Mouse (Mus musculus): ENCODE results near the gene B230118H07Rik. TPM values are rescaled to one million over a fixed set of nuclear protein-coding genes. Genes with fewer than 3 reads are reported as not detected.

The B230118H07Rik gene
- total RNA-seq, 2 experiments from 2014 or later, result 28.5 to 32.6 TPM

DNA sequence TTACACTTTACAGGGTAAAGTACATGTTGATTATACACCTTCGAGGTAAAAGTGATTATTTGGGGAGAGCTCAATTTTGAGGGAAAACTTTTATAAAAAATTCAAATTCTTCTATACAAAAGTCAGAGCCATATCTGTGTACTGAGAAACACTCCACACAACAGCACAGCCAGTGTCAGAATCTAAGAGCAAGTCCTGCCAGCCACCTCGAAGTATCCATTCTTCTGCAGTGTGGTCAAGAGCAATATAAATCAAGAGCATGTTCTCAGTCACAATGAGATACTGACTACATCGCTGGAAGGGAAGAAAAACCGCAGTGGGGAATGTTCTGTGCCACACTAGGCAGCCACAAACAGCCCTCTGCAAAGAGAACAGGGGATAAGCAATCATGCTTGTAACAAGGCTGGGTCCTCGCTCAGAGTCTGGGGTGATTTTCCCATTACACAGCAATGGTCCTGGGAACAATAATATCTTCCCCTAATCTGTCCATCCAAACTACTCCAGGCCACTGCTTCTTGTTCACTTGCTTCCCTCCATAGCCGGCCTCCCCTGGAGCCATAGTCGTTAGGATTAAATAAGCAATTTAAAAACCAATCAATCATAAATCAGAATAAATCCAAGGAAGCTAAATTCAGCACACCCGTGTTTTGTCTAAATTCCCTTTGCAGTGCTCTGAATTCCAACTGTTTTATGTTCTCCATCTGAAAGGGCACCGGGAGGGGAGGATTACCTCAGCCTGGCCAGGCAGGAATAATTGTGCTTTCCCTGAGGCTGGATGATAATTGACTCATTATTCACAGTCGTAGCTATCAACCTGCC lies 57.1 kb downstream of the B230118H07Rik start:
- DNase-seq (ENCODE audit: low spot score in 2 of 2), result no peak

DNA sequence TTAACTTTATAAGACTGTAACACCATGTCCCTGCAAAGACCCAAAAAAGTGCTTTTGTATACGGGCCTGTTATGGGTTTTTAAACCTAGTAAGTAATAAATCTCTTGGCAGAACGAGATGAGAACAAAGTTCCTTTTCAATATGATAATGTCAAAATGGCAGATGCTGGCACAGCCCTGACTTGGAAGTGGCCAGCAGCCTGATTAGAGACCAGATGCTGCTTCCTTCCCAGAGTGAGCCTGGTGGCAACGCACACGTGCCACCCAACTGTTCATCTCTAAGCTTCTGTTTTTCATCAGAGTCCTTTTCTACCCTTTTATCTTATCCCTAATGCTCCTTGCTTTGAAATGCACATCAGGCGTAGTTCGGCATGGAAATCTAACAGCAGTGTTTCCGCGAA lies 58.0 kb downstream of the B230118H07Rik start:
- peak in 1 of 2 experiments; percentile 25 for DNase-seq (ENCODE audit: low spot score in 2 of 2)

DNA sequence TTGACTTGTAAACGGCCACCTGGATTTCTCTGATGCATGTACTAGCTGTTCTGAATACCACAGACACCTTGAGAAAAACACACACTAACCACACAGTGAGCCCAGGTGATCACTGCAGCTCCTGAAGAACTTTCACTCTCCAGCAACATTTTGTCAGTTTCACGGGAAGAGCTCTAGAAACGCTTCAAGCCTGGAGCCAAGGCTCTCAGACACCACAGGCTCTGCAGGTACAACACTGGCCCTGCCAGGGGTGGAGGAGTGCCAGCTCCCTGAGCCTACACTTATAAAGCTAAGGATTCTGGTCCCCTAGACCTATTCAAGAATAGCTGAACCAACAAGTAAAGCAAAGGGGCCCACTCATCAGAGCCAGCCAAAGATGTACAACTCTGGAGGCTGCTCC lies 67.9 kb downstream of the B230118H07Rik start:
- no peak for DNase-seq (ENCODE audit: low spot score in 2 of 2)

DNA sequence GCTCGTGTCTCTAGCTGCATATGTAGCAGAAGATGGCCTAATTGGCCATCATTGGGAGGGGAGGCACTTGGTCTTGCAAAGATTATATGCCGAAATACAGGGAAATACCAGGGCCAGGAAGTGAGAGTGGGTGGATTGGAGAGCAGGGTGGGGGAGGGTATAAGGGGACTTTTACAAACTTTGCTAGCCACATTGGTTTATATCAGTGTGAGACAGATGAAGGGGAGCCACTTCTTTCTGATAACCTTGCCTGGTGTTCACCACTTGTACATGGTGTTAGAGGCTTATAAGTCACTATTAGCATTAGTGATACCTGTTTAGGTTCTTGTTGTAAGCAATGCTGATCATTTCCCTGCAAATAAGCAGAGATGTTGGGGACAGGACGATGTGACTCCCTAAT lies 68.4 kb downstream of the B230118H07Rik start:
- no peak for DNase-seq (ENCODE audit: low spot score in 2 of 2)

DNA sequence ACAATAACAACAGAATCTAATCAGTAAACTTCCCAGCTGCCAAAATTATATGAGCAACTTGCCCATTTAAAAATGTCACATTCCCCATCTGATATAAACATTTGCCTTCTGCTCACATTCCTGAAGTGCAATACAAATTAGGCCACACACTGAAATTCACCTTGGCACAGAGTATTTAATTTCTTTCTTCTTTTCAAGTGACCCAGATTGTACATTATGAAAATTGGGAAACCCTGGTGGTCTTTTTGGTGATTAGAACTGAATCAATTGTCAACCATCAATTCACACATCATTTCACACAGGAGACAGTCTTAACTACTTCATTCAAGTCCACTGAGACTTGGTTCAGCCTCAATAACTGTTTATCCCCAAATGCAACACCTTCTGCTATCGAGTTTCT lies 68.9 kb downstream of the B230118H07Rik start:
- DNase-seq (ENCODE audit: low spot score in 2 of 2), result peak in 1 of 2 experiments; percentile 40

DNA sequence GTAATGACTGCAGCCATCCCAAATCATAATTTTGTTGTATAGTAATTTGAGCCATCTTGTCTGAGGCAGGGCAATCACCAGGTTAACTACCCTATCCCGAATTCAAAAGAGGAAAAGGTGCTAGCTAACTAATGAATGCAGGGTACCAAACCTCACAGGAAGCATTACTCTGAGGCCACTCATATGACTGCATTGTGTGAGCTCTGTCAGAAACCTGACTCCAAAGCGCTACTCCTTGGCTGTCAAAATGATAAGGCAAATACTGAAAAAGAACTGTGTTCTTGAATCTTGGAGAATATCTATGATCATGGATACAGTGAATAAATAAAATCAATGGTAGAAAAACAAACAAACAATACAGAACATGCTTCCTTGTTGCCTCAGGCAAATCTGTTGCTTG lies 69.3 kb downstream of the B230118H07Rik start:
- no peak for DNase-seq (ENCODE audit: low spot score in 2 of 2)

DNA sequence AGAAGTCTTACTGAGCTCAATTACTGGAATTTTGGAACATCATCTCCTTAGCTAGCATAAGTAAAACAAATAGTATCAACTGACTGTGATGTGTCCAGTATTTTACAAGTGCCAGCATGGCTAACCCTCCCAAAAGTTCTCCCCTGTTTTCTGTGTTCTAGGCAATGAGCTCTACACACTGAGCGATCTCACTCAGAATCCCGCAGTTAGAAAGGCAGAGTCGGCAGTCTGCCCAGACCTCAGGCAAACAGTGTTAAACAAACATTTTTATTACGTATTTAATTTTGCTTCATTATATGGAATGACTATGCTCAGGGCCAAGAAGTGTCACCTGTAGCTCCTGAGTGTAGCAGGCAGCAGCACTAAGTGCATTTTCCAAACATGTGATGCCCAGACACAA lies 72.1 kb downstream of the B230118H07Rik start:
- DNase-seq (ENCODE audit: low spot score in 2 of 2), result no peak

DNA sequence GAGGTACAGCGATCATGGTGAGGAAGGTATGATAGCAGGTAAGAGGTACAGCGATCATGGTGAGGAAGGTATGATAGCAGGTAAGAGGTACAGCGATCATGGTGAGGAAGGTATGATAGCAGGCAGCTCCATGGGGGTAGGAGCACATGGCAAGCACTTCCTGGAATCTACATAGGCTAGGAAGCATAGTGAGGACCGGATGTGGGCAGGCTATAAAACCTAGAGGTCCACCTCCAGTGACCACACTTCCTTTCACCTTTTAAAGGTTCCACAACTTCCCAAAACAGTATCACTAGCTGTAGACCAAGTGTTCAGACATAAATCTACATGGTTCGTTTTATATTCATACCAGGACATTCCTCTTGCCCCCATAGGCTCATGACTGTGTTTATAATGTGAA lies 80.1 kb downstream of the B230118H07Rik start:
- no peak for DNase-seq (ENCODE audit: low spot score in 2 of 2)

DNA sequence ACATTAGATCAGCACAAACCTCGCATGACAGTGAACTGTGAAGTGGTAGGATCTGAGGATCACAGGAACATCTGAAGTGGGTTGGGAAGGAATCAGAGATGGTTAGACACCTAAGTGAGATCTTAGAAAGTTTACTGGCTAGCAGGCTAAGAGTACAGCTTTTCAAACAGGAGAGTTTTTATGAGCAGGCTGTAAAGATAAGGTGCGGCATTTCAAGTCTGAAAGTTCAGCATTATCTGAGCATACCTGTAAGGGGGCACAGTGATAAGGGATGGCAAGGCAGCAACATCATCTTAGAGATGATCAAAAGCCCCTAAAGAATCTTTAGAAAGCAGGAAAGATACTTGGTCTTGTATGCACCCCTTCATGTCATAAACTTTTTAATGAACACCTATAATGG lies 81.8 kb downstream of the B230118H07Rik start:
- no peak for DNase-seq (ENCODE audit: low spot score in 2 of 2)

DNA sequence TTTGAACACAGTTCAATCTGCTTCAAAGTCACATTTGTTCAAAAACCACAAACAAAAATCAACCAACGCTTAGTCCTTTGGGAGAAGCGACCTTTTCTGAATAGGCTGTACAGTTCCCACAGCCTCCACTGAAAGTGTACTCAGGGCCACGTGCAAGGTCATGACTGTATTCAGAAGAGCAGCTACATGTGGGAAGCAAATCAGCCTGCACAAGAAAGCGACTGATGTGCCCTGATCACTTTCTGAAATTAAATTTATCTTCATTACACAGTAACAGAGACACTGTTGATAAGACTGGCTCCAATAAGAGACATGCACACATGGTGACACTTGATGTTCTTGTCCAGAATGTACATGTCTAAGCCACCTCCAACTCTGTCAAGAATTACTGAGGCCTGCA lies 85.6 kb downstream of the B230118H07Rik start:
- no peak for DNase-seq (ENCODE audit: low spot score in 2 of 2)

DNA sequence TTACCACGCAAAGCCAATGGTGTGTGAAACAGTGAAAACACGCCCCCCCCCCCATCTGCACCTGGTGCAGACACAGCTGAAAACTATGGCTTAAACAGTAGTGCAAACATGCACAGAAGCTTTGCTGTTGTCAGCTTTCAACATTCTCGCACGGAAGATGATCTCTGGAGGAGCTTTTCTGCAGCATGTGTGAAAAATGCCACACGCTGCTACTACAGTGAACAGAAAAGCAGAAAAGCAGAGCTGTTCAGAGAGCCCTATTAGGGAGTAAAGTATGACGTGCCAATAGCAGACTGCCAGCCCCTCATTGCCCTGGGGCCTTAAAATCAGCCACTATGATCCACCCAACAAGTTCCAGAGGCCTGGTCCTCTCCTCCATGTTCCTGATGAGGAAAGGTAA lies 86.1 kb downstream of the B230118H07Rik start:
- peak in 1 of 2 experiments; percentile 19 for DNase-seq (ENCODE audit: low spot score in 2 of 2)

DNA sequence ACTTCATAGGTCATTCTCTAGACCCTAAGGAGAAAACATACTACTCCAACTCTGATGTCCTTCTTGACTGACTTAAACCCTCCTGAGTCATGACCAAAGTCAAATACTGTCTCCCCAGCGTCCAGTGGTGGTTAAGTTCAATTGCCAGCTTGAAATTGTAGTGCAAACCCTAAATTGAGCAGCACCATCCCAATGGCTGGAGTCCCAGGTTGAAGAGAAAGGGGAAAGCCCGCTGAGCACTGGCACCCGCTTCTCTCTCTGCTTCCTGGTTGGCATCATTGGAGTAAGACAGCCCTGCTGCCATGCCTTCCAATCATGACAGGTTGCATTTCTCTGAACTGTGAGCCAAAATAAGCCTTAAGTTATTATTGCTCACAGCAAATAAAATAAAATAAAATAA lies 89.9 kb downstream of the B230118H07Rik start:
- no peak for DNase-seq (ENCODE audit: low spot score in 2 of 2)

DNA sequence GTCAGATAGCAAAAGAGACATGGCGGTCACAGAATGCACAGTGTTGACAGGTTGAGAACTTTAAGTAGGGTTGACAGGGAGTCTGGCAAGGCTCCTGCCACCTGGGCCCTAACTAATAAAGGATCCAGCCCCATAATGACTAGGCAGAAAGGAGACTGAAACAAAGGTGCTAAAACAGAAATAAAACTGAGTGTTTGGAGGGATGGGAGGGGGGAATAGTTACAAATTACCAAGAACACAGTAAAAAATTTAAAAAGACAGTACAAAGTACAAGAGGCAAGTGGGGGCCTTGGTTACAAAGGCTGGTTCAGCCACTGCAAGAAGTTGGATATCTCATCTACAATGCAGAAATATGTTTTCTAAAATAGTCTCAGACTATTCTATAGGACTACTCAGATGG lies 93.4 kb downstream of the B230118H07Rik start:
- DNase-seq (ENCODE audit: low spot score in 2 of 2), result no peak

DNA sequence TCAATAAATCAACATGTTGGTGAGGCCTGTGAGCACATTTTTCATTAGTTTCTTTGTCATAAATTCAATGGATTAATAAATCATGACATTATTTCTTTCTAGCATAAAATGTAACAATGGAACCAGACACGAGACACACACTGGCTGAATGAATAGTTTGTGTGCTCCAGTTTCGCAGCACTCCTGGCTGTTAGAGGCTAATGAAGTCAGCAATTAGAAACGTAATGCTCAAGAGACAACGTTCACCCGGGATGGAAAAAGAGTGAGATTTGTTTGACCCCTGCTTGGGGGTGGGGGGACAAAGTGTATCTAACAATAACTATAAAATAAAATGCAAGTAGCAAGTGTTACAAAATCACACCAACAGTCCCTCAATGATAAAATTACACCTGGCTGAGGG lies 95.5 kb downstream of the B230118H07Rik start:
- DNase-seq (ENCODE audit: low spot score in 2 of 2), result no peak

DNA sequence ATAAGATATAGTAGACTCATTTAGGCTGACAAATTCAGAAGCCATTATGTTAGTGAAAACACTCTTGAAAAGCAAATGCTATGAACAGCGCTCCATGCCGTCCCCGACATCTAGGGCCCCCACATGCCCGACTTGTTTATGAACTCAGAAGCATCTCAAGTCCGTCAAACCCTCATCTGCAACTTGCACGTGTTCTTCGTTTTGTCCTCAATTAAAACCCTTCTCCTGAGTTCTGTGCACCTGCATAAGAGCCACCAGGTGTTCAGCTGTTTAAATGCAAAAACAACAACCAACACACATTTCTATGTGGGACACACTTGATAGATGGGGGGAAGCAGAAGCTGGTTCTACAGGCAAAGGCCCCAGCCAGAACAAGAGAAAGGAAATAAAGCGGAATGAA lies 97.0 kb downstream of the B230118H07Rik start:
- no peak for DNase-seq (ENCODE audit: low spot score in 2 of 2)

DNA sequence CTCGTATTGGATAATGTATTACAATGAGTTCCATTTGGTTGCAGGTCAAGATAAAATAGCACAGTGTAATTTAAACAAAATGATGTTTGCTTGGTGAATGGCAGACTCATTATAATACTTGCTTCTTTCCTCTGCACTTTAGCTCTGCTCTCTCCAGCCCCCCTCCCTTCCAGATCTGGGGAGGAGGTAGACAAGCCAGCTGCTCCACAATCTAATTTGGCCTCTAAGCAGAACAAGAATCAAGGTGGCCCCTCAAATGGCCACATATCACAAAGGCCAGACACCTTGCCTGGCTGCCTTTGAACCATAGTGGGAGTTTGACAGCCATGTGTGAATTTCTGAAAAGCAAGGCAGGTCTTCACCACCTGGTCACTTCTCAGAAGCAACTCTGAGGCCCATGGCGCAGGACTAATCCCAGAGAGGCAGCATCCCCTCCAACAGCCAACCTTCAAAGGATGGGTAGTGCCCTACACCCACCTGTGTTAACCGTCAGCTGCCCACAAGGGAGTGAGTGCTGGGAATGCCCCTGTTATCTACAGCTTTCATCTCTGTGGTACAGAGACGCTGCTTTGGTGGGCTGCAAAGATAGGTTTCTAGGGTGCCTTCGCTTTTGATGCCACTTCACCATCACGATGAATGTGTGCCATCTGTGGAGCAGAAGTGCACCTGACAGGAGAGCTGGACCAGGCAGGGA lies 98.2 kb downstream of the B230118H07Rik start:
- DNase-seq (ENCODE audit: low spot score in 2 of 2), result no peak

DNA sequence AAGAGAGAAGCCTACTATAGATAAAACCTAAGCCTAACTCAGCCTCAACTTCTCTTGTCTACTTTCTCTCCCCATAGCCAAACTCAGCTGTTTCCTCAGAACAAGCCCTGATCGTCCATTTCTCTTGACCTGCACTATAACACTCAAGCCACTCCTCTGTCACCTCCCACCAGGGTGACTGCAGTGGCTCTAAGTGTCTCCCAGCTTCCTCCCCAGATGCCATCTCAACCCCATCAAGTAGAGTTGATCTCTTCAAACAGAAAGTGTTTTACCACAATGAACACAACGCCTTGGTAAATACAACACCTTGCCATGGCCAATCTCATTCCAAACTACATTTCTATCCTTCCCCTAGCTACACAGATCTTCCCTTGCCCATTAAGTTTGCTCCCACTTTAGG lies 99.2 kb downstream of the B230118H07Rik start:
- DNase-seq (ENCODE audit: low spot score in 2 of 2), result no peak

DNA sequence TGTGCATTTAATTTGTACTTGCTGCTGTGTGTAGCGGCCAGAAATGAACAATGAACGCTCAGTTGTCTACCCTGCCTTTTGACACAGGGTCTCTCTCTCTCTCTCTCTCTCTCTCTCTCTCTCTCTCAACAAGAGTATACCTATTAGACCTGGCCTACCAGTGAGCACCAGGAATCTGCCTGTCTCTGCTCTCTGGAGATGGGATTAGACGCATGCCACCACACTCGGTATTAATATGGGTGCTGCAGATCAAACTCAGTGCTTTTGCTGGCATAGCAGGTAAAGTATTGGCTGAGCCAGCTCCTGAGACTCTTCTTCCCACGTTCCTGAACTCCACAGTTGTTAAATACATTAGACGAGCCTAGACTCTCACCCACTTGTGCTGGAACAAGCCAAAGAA lies 100.5 kb downstream of the B230118H07Rik start:
- DNase-seq (ENCODE audit: low spot score in 2 of 2), result no peak

DNA sequence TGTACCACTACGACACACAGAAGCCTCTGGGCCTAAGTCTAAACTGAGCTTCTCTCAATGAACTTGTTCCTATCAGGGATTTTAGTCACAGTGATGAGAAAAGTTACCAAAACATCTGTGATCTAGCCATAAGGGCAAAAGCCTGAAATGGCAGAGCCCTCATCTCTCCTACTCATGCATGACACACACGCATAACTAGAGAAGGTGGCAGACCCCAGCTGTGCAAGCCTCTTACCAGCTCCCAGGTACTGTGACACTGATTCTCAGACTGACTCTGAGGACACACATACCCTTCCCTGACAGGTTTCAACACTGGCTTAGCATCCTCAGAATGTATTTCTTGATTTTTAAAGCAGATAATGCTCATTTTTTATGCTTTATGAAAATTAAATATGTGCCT lies 103.7 kb downstream of the B230118H07Rik start:
- no peak for DNase-seq (ENCODE audit: low spot score in 2 of 2)

DNA sequence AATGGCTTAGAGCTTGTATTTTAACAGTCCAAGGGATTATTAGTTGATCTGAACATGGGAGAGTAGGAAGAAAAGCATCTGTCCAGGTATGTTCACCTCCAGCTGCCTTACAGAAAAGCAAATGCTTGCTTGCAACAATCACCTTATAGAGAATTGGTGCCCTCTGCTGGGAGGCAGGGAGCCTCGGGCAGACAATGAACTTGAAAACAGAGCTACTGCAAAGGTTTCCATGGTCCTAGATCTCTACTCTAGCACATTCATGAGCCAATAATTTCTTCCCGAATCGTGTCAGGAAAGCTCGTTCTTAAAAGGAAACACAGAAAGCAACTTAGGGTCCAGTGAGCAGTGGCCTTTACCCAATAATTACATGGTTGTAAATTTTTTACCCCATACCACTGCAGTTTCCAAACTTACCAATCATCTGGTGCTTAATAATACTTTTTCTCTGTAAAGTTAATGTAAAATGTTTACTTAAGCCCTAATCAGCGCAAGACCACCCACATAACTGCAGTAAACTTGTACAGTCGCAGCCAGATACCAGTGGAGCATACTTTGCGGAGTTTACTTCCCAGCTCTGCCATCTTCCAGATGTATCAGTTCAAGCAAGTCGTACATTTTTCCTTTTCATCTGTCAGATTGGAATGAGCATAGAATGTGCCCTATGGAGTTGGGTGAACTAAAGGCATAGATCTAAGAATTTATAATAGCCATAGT lies 105.5 kb downstream of the B230118H07Rik start:
- no peak for DNase-seq (ENCODE audit: low spot score in 2 of 2)

DNA sequence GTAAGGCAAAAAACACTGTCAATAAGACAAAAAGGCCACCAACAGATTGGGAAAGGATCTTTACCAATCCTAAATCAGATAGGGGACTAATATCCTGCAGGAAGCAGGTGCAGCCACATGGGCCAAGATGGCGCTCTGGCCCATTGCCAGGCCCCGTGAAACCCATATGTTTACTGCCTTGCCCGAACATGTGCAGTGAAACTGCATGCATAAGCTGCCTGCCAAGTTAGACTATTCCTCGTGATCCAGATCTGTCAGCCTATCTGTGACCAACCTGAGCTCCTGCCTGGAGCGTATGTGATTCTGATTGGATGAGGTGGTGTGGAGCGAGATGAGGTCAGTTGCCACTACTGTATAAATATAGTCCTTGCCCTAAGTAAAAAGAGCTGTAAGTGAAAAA lies 112.4 kb downstream of the B230118H07Rik start:
- DNase-seq (ENCODE audit: low spot score in 2 of 2), result peak in 1 of 2 experiments; percentile 31

DNA sequence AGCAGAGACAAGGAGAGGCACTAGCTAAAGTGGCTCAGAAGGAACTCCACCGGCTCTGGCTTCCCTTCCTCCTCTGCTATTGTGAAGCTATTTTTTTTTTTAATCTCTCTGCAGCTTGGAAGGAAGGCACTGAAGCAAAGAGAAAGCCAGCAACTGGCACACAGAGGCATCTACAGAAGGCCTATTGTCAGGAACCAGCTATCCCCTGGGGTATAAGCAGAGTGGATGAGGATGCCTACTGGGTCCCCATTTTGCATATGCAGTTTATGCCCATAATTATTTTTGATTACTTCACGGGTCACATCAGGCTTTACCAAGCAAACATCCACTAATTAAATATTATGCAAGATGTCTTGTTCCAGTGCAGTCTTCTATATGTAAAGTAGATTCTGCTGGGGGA lies 115.6 kb downstream of the B230118H07Rik start:
- DNase-seq (ENCODE audit: low spot score in 2 of 2), result no peak

Measured in layer of hippocampus, postnatal 14 days (tissue).